Mouse (Mus musculus): Measurements from ENCODE around the gene Mxra7. TPM values are rescaled to one million over a fixed set of nuclear protein-coding genes. Genes with fewer than 3 reads are reported as not detected.

Mxra7 gene
- polyA plus RNA-seq, 1 experiment, result 126 TPM

DNA sequence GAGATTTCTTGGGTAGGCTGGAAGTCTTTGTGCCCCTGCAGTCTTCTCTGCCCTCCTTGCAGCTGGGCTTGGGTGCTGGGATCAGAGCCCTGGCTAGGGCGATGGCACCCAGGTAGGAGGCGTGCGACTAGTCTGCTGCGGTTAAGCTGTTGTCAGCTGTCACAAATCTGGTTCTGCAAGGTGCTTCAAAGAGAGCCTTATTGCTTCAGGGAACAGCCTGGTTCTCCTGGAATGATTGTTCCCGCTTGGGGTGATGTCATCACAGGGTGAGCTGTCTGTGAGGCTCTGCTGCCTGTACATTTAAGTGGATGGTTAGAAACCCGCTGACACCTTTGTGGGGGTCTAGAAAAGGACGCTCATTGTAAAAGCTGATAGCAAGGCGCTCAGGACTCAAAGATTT lies 41.4 kb upstream of the Mxra7 start:
- TF ChIP-seq MYOG (IDR thresholded peaks at IDR 0.05; ENCODE audit: control insufficient read depth in 1 of 3, insufficient read depth in 1 of 3, insufficient read length in 2 of 3, low read depth in 2 of 3), result no peak
- TF ChIP-seq USF1 (IDR thresholded peaks at IDR 0.05; ENCODE audit: low read depth), result no peak
- TF ChIP-seq POLR2A (IDR thresholded peaks at IDR 0.05; ENCODE audit: insufficient read length, low read depth), result no peak
- Histone ChIP-seq H3K79me2 (ENCODE audit: control insufficient read depth, insufficient read depth) (no peaks in the 10 kb centered on the region), H3K36me3 (ENCODE audit: control insufficient read depth, insufficient read depth) (peaks cover 13% of the 10 kb centered on the region), H3K27me3 (ENCODE audit: control insufficient read depth, insufficient read depth, insufficient read length) (no peaks in the 10 kb centered on the region), H3K4me3 (no peak overlapping the region), H3K4me2 (ENCODE audit: low read depth) (no peak overlapping the region), H3ac (ENCODE audit: control insufficient read depth, insufficient read length) (no peak overlapping the region)

DNA sequence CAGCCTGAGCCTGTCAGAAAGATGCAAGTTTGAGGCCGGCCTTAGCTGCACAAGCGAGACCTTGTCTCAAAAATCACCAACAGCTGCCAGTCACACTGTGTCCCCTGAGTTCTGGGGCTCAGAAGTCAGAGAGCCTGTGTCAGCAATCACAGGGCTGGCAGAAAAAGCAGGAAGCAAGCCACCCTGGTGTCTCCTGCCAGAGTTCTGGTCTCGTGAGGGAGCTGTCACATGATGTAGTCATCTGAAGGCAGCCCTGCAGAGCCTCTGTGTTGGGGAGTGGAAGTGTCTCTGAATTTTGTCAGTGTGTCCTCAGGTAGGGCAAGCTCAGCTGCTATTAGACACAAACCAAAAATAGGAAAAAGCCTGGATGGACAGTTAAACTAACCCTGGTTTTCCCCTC lies 40.3 kb upstream of the Mxra7 start:
- Histone ChIP-seq H3K36me3 (ENCODE audit: control insufficient read depth, insufficient read depth) (peaks cover 7% of the 10 kb centered on the region), H3K79me2 (ENCODE audit: control insufficient read depth, insufficient read depth) (no peaks in the 10 kb centered on the region), H3K4me2 (ENCODE audit: low read depth) (no peak overlapping the region), H3ac (ENCODE audit: control insufficient read depth, insufficient read length) (no peak overlapping the region), H3K4me3 (no peak overlapping the region), H3K27me3 (ENCODE audit: control insufficient read depth, insufficient read depth, insufficient read length) (no peaks in the 10 kb centered on the region)
- no peak for TF ChIP-seq TCF3 (IDR thresholded peaks at IDR 0.05; ENCODE audit: insufficient read length, low read depth)
- TF ChIP-seq E2F4 (IDR thresholded peaks at IDR 0.05; ENCODE audit: insufficient read depth), result no peak
- TF ChIP-seq MAX (IDR thresholded peaks at IDR 0.05; ENCODE audit: low read depth), result no peak
- TF ChIP-seq SRF (IDR thresholded peaks at IDR 0.05; ENCODE audit: control insufficient read depth, insufficient read length, low read depth), result no peak
- TF ChIP-seq POLR2A (IDR thresholded peaks at IDR 0.05; ENCODE audit: insufficient read length, low read depth), result no peak
- no peak for TF ChIP-seq MYOG (IDR thresholded peaks at IDR 0.05; ENCODE audit: control insufficient read depth in 1 of 3, insufficient read depth in 1 of 3, insufficient read length in 2 of 3, low read depth in 2 of 3)
- no peak for TF ChIP-seq TCF12 (IDR thresholded peaks at IDR 0.05; ENCODE audit: insufficient read depth, poor library complexity, severe bottlenecking)

DNA sequence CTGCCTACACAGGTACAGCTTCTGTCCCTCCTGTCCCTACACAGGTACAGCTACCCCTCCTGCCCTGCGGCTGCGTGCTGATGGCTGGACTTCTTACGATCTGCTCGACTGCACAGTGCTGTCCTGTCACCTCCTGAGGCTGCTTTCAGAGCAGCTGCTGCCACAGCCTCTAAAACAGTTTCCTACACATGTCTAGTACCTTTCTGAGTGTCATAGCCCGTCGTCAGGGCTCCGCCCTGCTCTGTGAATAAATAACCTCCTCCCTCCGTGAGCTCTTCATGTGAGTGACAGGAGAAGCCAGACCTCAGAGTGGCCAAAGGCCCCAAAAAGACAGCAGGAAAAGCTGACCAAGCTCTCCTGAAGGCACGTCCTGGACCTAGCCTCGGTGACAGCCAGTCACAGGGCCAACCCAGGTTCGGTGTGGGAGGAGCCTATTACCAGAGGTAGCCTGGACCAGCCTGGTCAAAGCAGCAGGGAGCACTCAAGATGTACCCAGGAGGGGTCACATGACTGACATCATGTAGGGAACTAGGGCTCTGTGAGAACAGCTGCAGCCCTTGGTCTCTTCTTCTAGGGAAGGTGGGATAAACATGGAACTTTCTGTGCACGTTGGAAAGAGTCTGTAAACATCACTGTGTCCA lies 38.2 kb upstream of the Mxra7 start:
- no peak overlapping the region for H3ac ChIP-seq (ENCODE audit: control insufficient read depth, insufficient read length)
- TF ChIP-seq TCF3 (IDR thresholded peaks at IDR 0.05; ENCODE audit: insufficient read length, low read depth), result no peak
- TF ChIP-seq MYOG (IDR thresholded peaks at IDR 0.05; ENCODE audit: control insufficient read depth in 1 of 3, insufficient read depth in 1 of 3, insufficient read length in 2 of 3, low read depth in 2 of 3), result no peak
- no peak for TF ChIP-seq MAX (IDR thresholded peaks at IDR 0.05; ENCODE audit: low read depth)
- TF ChIP-seq E2F4 (IDR thresholded peaks at IDR 0.05; ENCODE audit: insufficient read depth), result no peak
- no peak for TF ChIP-seq POLR2AphosphoS2 (IDR thresholded peaks at IDR 0.05; ENCODE audit: insufficient read length, low read depth)
- no peak for TF ChIP-seq CEBPB (IDR thresholded peaks at IDR 0.05; ENCODE audit: insufficient read depth, poor library complexity, severe bottlenecking)
- TF ChIP-seq MYOD1 (IDR thresholded peaks at IDR 0.05; ENCODE audit: control insufficient read depth in 1 of 3, insufficient read length in 2 of 3, low read depth in 2 of 3), result no peak
- no peak for TF ChIP-seq USF1 (IDR thresholded peaks at IDR 0.05; ENCODE audit: low read depth)
- TF ChIP-seq SRF (IDR thresholded peaks at IDR 0.05; ENCODE audit: control insufficient read depth, insufficient read length, low read depth), result no peak
- no peak for TF ChIP-seq POLR2A (IDR thresholded peaks at IDR 0.05; ENCODE audit: insufficient read length, low read depth)
- TF ChIP-seq REST (IDR thresholded peaks at IDR 0.05; ENCODE audit: insufficient read depth, insufficient read length), result no peak
- TF ChIP-seq TCF12 (IDR thresholded peaks at IDR 0.05; ENCODE audit: insufficient read depth, poor library complexity, severe bottlenecking), result no peak
- no peak overlapping the region for H3K4me3 ChIP-seq
- no peaks in the 10 kb centered on the region for H3K79me2 ChIP-seq (ENCODE audit: control insufficient read depth, insufficient read depth)
- H3K4me2 ChIP-seq (ENCODE audit: low read depth), result no peak overlapping the region
- H3K36me3 ChIP-seq (ENCODE audit: control insufficient read depth, insufficient read depth), result peaks cover 11% of the 10 kb centered on the region
- H3K27me3 ChIP-seq (ENCODE audit: control insufficient read depth, insufficient read depth, insufficient read length), result no peaks in the 10 kb centered on the region

DNA sequence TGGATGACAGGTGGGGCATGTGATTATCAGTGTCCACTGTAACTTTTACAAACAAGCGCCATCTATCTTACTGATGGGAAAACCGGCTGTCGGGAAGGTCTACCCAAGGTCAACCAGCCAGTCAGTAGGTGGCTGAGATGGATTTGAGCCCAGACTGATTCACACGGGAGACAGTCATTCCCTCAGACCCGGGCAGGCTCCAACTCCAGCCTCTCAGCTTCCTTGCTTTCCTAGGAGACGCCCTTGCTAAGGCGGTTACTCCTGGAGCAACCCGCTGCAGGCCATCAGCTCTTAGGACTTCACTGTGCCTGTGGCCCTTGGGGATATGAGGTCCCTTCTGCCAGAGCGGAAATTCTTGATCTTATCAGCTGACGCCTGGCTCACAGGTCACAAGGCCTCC lies 36.6 kb upstream of the Mxra7 start:
- TF ChIP-seq REST (IDR thresholded peaks at IDR 0.05; ENCODE audit: insufficient read depth, insufficient read length) (no peak), POLR2AphosphoS2 (IDR thresholded peaks at IDR 0.05; ENCODE audit: insufficient read length, low read depth) (no peak), POLR2A (IDR thresholded peaks at IDR 0.05; ENCODE audit: insufficient read length, low read depth) (no peak), MYOG (IDR thresholded peaks at IDR 0.05; ENCODE audit: control insufficient read depth in 1 of 3, insufficient read depth in 1 of 3, insufficient read length in 2 of 3, low read depth in 2 of 3) (no peak), TCF3 (IDR thresholded peaks at IDR 0.05; ENCODE audit: insufficient read length, low read depth) (no peak), SRF (IDR thresholded peaks at IDR 0.05; ENCODE audit: control insufficient read depth, insufficient read length, low read depth) (no peak), CEBPB (IDR thresholded peaks at IDR 0.05; ENCODE audit: insufficient read depth, poor library complexity, severe bottlenecking) (no peak), MYOD1 (IDR thresholded peaks at IDR 0.05; ENCODE audit: control insufficient read depth in 1 of 3, insufficient read length in 2 of 3, low read depth in 2 of 3) (no peak), TCF12 (IDR thresholded peaks at IDR 0.05; ENCODE audit: insufficient read depth, poor library complexity, severe bottlenecking) (no peak), USF1 (IDR thresholded peaks at IDR 0.05; ENCODE audit: low read depth) (no peak), MAX (IDR thresholded peaks at IDR 0.05; ENCODE audit: low read depth) (no peak), E2F4 (IDR thresholded peaks at IDR 0.05; ENCODE audit: insufficient read depth) (no peak)

DNA sequence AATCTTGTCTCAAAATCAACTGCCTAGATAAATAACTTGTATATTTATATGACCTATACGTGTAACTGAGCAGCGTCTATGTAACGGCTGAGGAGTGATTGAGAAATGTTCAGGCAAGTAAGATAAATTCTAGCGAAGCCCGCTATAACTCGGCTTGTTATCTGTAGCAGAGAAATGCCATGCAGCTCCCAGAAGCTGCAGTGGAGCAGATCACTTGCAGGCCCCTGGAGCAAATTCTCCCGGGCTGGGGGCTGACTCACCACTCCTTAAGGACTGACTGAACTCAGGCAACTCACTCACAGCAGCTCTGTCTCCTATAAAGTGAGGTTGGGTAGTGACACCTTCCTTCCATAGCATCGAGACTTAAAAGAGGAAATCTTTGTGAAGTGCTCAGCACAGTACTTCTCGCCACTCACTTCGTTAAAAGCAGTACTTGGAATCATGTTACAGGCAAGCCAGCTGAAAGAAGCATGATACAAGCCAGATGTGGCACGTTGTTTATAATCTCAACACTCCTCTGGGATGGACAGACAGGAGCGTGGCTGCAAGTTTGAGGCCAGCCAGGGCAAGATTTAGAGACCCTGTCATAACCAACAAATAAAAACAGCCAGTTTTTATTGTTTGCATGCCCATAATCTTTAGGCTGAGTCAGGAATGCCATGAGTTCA lies 29.5 kb upstream of the Mxra7 start:
- no peak overlapping the region for H3K4me3 ChIP-seq
- peaks cover 31% of the 10 kb centered on the region for H3K79me2 ChIP-seq (ENCODE audit: control insufficient read depth, insufficient read depth)
- peaks cover 36% of the 10 kb centered on the region for H3K36me3 ChIP-seq (ENCODE audit: control insufficient read depth, insufficient read depth)
- no peaks in the 10 kb centered on the region for H3K27me3 ChIP-seq (ENCODE audit: control insufficient read depth, insufficient read depth, insufficient read length)
- no peak overlapping the region for H3ac ChIP-seq (ENCODE audit: control insufficient read depth, insufficient read length)
- TF ChIP-seq CEBPB (IDR thresholded peaks at IDR 0.05; ENCODE audit: insufficient read depth, poor library complexity, severe bottlenecking) (no peak), MAX (IDR thresholded peaks at IDR 0.05; ENCODE audit: low read depth) (no peak), REST (IDR thresholded peaks at IDR 0.05; ENCODE audit: insufficient read depth, insufficient read length) (no peak), TCF12 (IDR thresholded peaks at IDR 0.05; ENCODE audit: insufficient read depth, poor library complexity, severe bottlenecking) (no peak), POLR2A (IDR thresholded peaks at IDR 0.05; ENCODE audit: insufficient read length, low read depth) (no peak), TCF3 (IDR thresholded peaks at IDR 0.05; ENCODE audit: insufficient read length, low read depth) (no peak), SRF (IDR thresholded peaks at IDR 0.05; ENCODE audit: control insufficient read depth, insufficient read length, low read depth) (no peak), USF1 (IDR thresholded peaks at IDR 0.05; ENCODE audit: low read depth) (no peak), MYOG (IDR thresholded peaks at IDR 0.05; ENCODE audit: control insufficient read depth in 1 of 3, insufficient read depth in 1 of 3, insufficient read length in 2 of 3, low read depth in 2 of 3) (no peak), MYOD1 (IDR thresholded peaks at IDR 0.05; ENCODE audit: control insufficient read depth in 1 of 3, insufficient read length in 2 of 3, low read depth in 2 of 3) (no peak), POLR2AphosphoS2 (IDR thresholded peaks at IDR 0.05; ENCODE audit: insufficient read length, low read depth) (no peak), E2F4 (IDR thresholded peaks at IDR 0.05; ENCODE audit: insufficient read depth) (no peak)
- H3K4me2 ChIP-seq (ENCODE audit: low read depth), result no peak overlapping the region

More for the DNA sequence above, 36.6 kb upstream of the Mxra7 start:
- peaks cover 25% of the 10 kb centered on the region for H3K36me3 ChIP-seq (ENCODE audit: control insufficient read depth, insufficient read depth)
- no peak overlapping the region for H3ac ChIP-seq (ENCODE audit: control insufficient read depth, insufficient read length)
- no peak overlapping the region for H3K4me2 ChIP-seq (ENCODE audit: low read depth)
- H3K4me3 ChIP-seq, result no peak overlapping the region
- H3K79me2 ChIP-seq (ENCODE audit: control insufficient read depth, insufficient read depth), result no peaks in the 10 kb centered on the region
- no peaks in the 10 kb centered on the region for H3K27me3 ChIP-seq (ENCODE audit: control insufficient read depth, insufficient read depth, insufficient read length)
